Comparison of ENCODE assay signal across 24 mouse cellular contexts in the genomic region with DNA sequence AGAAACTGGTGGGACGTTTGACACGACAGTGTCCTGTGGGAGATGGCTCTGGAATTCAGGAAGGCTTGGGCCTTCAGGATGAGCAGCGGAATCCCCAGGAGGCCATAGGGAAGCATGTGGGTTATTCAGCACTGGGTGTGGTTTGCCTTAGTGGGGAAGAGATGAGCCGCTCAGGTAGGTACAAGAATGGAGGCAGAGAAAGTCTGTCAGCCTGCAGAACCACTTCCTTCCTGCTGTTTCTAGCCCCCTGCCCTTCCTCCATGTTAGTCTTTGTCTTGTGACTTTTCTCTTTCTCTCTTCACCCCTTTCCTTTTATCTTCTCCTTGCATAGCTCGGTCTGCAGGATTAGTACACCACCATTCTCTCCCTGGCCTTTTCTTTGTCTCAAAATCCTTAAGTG. TPM values are rescaled to one million over a fixed set of nuclear protein-coding genes. Genes with fewer than 3 reads are reported as not detected.
A peak's percentile ranks its signal among the peaks of the same experiment; 100 is the strongest.
DNase-seq lines count a peak whose midpoint lies in the region; ATAC-seq and TF ChIP-seq lines count a peak whose summit lies in the region.
"Had no signal": no experiment of that assay in that cellular context is flagged by ENCODE, and none has a peak within 500 bp of the region (broad histone marks: within the 10 kb centered on the region; RNA-seq: fewer than 3 reads in every experiment).

No protein-coding gene starts in this region.

- H3K9me3 ChIP-seq in midbrain, embryonic 13.5 days: no peaks in the 10 kb centered on the region
- no peaks in the 10 kb centered on the region for H3K9me3 ChIP-seq in forebrain, embryonic 16.5 days (ENCODE audit: control insufficient read depth, low read length)
- H3K9me3 ChIP-seq: forebrain, embryonic 10.5 days; limb, embryonic 12.5 days; liver, embryonic 13.5 days had no signal

- 45% methylated on average over 5 of the region's 5 CpGs for WGBS in spleen, adult 2 months
- 84% methylated on average over 5 of the region's 5 CpGs for WGBS in midbrain, embryonic 13.5 days
- WGBS in forebrain, embryonic 16.5 days: 94% methylated on average over 5 of the region's 5 CpGs

- ATAC-seq in activated CD4-positive, CD25-positive, alpha-beta regulatory T cell, adult 4 months: peak; percentile 55
- ATAC-seq in midbrain, embryonic 13.5 days: no peak
- ATAC-seq in forebrain, embryonic 16.5 days: no peak
- ATAC-seq: hindbrain, embryonic 16.5 days; intestine, postnatal 0 days; midbrain, embryonic 16.5 days had no signal

- peaks cover 22% of the 10 kb centered on the region for H3K4me1 ChIP-seq in spleen, adult 2 months (ENCODE audit: control insufficient read depth, insufficient read depth, insufficient read length)
- peaks cover 34% of the 10 kb centered on the region for H3K4me1 ChIP-seq in midbrain, embryonic 13.5 days (replicated peaks)
- peaks cover 21% of the 10 kb centered on the region for H3K4me1 ChIP-seq in forebrain, embryonic 16.5 days (replicated peaks; ENCODE audit: control insufficient read depth, insufficient read depth, low read length)

- H3K4me2 ChIP-seq in midbrain, embryonic 13.5 days (replicated peaks): no peak overlapping the region
- no peak overlapping the region for H3K4me2 ChIP-seq in forebrain, embryonic 16.5 days (ENCODE audit: low read length)
- H3K4me2 ChIP-seq: limb, embryonic 12.5 days; liver, embryonic 13.5 days had no signal

- H3K36me3 ChIP-seq in spleen, adult 2 months (ENCODE audit: control insufficient read depth, insufficient read depth, low read length): peaks cover 30% of the 10 kb centered on the region
- H3K36me3 ChIP-seq in midbrain, embryonic 13.5 days: peaks cover 50% of the 10 kb centered on the region
- H3K36me3 ChIP-seq in forebrain, embryonic 16.5 days (ENCODE audit: control insufficient read depth, insufficient read depth): peaks cover 33% of the 10 kb centered on the region

- H3K27me3 ChIP-seq in spleen, adult 2 months (ENCODE audit: control insufficient read depth, insufficient read depth, low read length): no peaks in the 10 kb centered on the region
- H3K27me3 ChIP-seq in midbrain, embryonic 13.5 days: no peaks in the 10 kb centered on the region
- H3K27me3 ChIP-seq in forebrain, embryonic 16.5 days (replicated peaks; ENCODE audit: control insufficient read depth, insufficient read depth, low read length): no peaks in the 10 kb centered on the region
- H3K27me3 ChIP-seq: limb, embryonic 12.5 days; liver, embryonic 13.5 days had no signal

- no peak for TF ChIP-seq POLR2A in spleen, adult 2 months (IDR thresholded peaks at IDR 0.05; ENCODE audit: low read depth, low read length)

- DNase-seq in spleen, adult 2 months (ENCODE audit: low read depth in 1 of 2, low spot score in 2 of 2): no peak
- no peak for DNase-seq in spleen, postnatal 10 days (ENCODE audit: low spot score in 2 of 2)
- peak; percentile 60 for DNase-seq in thymus, postnatal 0 days (ENCODE audit: low spot score)
- DNase-seq in urinary bladder, adult 18-20 months (ENCODE audit: low spot score in 2 of 2): no peak
- no peak for DNase-seq in layer of hippocampus, postnatal 25 days (ENCODE audit: extremely low spot score in 1 of 2, low spot score in 1 of 2)
- DNase-seq: adrenal gland, adult 2 months; cerebellum, adult 11-12 months; cerebellum, postnatal 10 days; gastrocnemius, adult 2 months; kidney, postnatal 25 days; layer of hippocampus, postnatal 36 days; liver, embryonic 13.5 days; lung, adult 2 months; right cerebral cortex, postnatal 4 days had no signal

- no peak for TF ChIP-seq CTCF in spleen, adult 2 months (IDR thresholded peaks at IDR 0.05; ENCODE audit: extremely low read depth, insufficient read depth, insufficient read length, insufficient replicate concordance)

- no peak overlapping the region for H3K9ac ChIP-seq in midbrain, embryonic 13.5 days (replicated peaks)
- no peak overlapping the region for H3K9ac ChIP-seq in forebrain, embryonic 16.5 days (replicated peaks; ENCODE audit: low read depth, low read length)
- H3K9ac ChIP-seq: limb, embryonic 12.5 days; liver, embryonic 13.5 days had no signal

- no peak overlapping the region for H3K4me3 ChIP-seq in spleen, adult 2 months (ENCODE audit: extremely low read depth, insufficient read depth, insufficient read length)
- H3K4me3 ChIP-seq in midbrain, embryonic 13.5 days (replicated peaks): no peak overlapping the region
- H3K4me3 ChIP-seq in forebrain, embryonic 16.5 days (replicated peaks; ENCODE audit: low read length): no peak overlapping the region
- H3K4me3 ChIP-seq: forebrain, embryonic 10.5 days; gastrocnemius, adult 2 months; layer of hippocampus, adult 2 months; limb, embryonic 12.5 days; liver, embryonic 13.5 days; myocyte had no signal

- peak overlapping the region; percentile 64 for H3K27ac ChIP-seq in spleen, adult 2 months (ENCODE audit: insufficient read depth, low read length)
- no peak overlapping the region for H3K27ac ChIP-seq in midbrain, embryonic 13.5 days
- H3K27ac ChIP-seq in forebrain, embryonic 16.5 days (ENCODE audit: low read length): no peak overlapping the region
- H3K27ac ChIP-seq: forebrain, embryonic 10.5 days; gastrocnemius, adult 2 months; layer of hippocampus, adult 2 months; limb, embryonic 12.5 days; liver, embryonic 13.5 days had no signal

RNA-seq across cellular contexts. Expression of gene Hp1bp3, which starts 6.3 kb away (rescaled TPM):
- 33.5 and 34.2 TPM in 2 replicates for polyA plus RNA-seq in spleen, adult 2 months (2012; rRNA removed)
- 100 to 1,000 TPM; 130 to 146 TPM for polyA plus RNA-seq in activated CD4-positive, CD25-positive, alpha-beta regulatory T cell, adult 4 months (2017; shearing (Covaris generic))
- 155 and 173 TPM in 2 replicates for polyA plus RNA-seq in thymus, postnatal 0 days (2015; fragmentation: Nextera tagmentation; extraction: Ambion mirVana)
- polyA plus RNA-seq in midbrain, embryonic 13.5 days (2015; fragmentation: Nextera tagmentation; extraction: Ambion mirVana): 229 and 255 TPM in 2 replicates
- 233 and 263 TPM in 2 replicates for polyA plus RNA-seq in forebrain, embryonic 16.5 days (2015; fragmentation: Nextera tagmentation; extraction: Ambion mirVana)
- 100 to 1,000 TPM; 167 to 170 TPM for total RNA-seq in layer of hippocampus, postnatal 25 days (2021)

RNA-seq across cellular contexts. Expression of gene Sh2d5, which starts 27.8 kb away (rescaled TPM):
- 1.4 and 1.5 TPM in 2 replicates for polyA plus RNA-seq in spleen, adult 2 months (2012; rRNA removed)
- under 1 TPM in 1 of 2 experiments, not detected in 1; 0.17 TPM for polyA plus RNA-seq in activated CD4-positive, CD25-positive, alpha-beta regulatory T cell, adult 4 months (2017; shearing (Covaris generic))
- polyA plus RNA-seq in thymus, postnatal 0 days (2015; fragmentation: Nextera tagmentation; extraction: Ambion mirVana): 0.61 and 0.66 TPM in 2 replicates
- polyA plus RNA-seq in midbrain, embryonic 13.5 days (2015; fragmentation: Nextera tagmentation; extraction: Ambion mirVana): 7.0 and 8.5 TPM in 2 replicates
- 6.1 and 9.8 TPM in 2 replicates for polyA plus RNA-seq in forebrain, embryonic 16.5 days (2015; fragmentation: Nextera tagmentation; extraction: Ambion mirVana)
- 10 to 100 TPM; 46.8 to 47.1 TPM for total RNA-seq in layer of hippocampus, postnatal 25 days (2021)

RNA-seq across cellular contexts. Expression of gene Kif17, which starts 27.8 kb away (rescaled TPM):
- 0.28 and 0.38 TPM in 2 replicates for polyA plus RNA-seq in spleen, adult 2 months (2012; rRNA removed)
- polyA plus RNA-seq in activated CD4-positive, CD25-positive, alpha-beta regulatory T cell, adult 4 months (2017; shearing (Covaris generic)): not detected
- 0.60 and 0.78 TPM in 2 replicates for polyA plus RNA-seq in thymus, postnatal 0 days (2015; fragmentation: Nextera tagmentation; extraction: Ambion mirVana)
- 1.4 and 1.5 TPM in 2 replicates for polyA plus RNA-seq in midbrain, embryonic 13.5 days (2015; fragmentation: Nextera tagmentation; extraction: Ambion mirVana)
- polyA plus RNA-seq in forebrain, embryonic 16.5 days (2015; fragmentation: Nextera tagmentation; extraction: Ambion mirVana): 0.98 and 2.2 TPM in 2 replicates
- total RNA-seq in layer of hippocampus, postnatal 25 days (2021): 10 to 100 TPM; 19.0 to 19.8 TPM
